Mouse (Mus musculus): ENCODE data around the gene Naaa. TPM values are rescaled to one million over a fixed set of nuclear protein-coding genes. Genes with fewer than 3 reads are reported as not detected.

Gene Naaa
- polyA plus RNA-seq (2014; fragmentation: Nextera tagmentation; extraction: Ambion mirVana) = 4.7 and 6.0 TPM in 2 replicates

GRCm38 (mm10) chr5:92277437-92278394 lies at the start of gene Naaa:
Gene Naaa, minus strand, starts transcription at chr5:92278170.
- peak within 1 kb of the TSS; percentile 61 for H3K4me3 ChIP-seq (ENCODE audit: low read depth, low read length)
- H3K27me3 ChIP-seq (replicated peaks; ENCODE audit: control insufficient read depth, insufficient read depth, low read length) = peaks cover 10% of the 10 kb centered on the region; the same call in 1 of the 2 replicates
- H3K27ac ChIP-seq (ENCODE audit: low read depth, low read length) = no peak within 1 kb of the TSS
- peak within 1 kb of the TSS; percentile 97 for H3K4me2 ChIP-seq
- no peaks in the 10 kb centered on the region for H3K36me3 ChIP-seq (ENCODE audit: control insufficient read depth, insufficient read depth, low read length)
- H3K9me3 ChIP-seq (ENCODE audit: control insufficient read depth, low read length) = no peaks in the 10 kb centered on the region
- WGBS = 2% methylated on average over 54 of the region's 54 CpGs
- DNase-seq (ENCODE audit: low spot score) (peak; percentile 85), ATAC-seq (replicated peaks; ENCODE audit: low FRiP score) (peak; percentile 92)
- peak within 1 kb of the TSS; percentile 62 for H3K9ac ChIP-seq (ENCODE audit: low read depth, low read length)
- H3K4me1 ChIP-seq (replicated peaks; ENCODE audit: control insufficient read depth, insufficient read depth, low read length) = peaks cover 11% of the 10 kb centered on the region

GRCm38 (mm10) chr5:92327367-92327766 lies 49.4 kb upstream of the Naaa start:
- Histone ChIP-seq H3K4me3 (ENCODE audit: low read depth, low read length) (no peak overlapping the region), H3K36me3 (ENCODE audit: control insufficient read depth, insufficient read depth, low read length) (no peaks in the 10 kb centered on the region)
- 36% methylated on average over 6 of the region's 6 CpGs for WGBS

GRCm38 (mm10) chr5:92323264-92323663 lies 45.3 kb upstream of the Naaa start:
- ATAC-seq (replicated peaks; ENCODE audit: low FRiP score) (no peak), DNase-seq (ENCODE audit: low spot score) (no peak)
- H3K4me1 ChIP-seq (replicated peaks; ENCODE audit: control insufficient read depth, insufficient read depth, low read length) = no peaks in the 10 kb centered on the region
- no peaks in the 10 kb centered on the region for H3K9me3 ChIP-seq (ENCODE audit: control insufficient read depth, low read length)
- no peaks in the 10 kb centered on the region for H3K36me3 ChIP-seq (ENCODE audit: control insufficient read depth, insufficient read depth, low read length)
- no peak overlapping the region for H3K4me3 ChIP-seq (ENCODE audit: low read depth, low read length)
- no peak overlapping the region for H3K27ac ChIP-seq (ENCODE audit: low read depth, low read length)
- no peak overlapping the region for H3K4me2 ChIP-seq
- H3K27me3 ChIP-seq (replicated peaks; ENCODE audit: control insufficient read depth, insufficient read depth, low read length) = no peaks in the 10 kb centered on the region
- H3K9ac ChIP-seq (ENCODE audit: low read depth, low read length) = no peak overlapping the region
- 71% methylated on average over 5 of the region's 5 CpGs for WGBS

More at GRCm38 (mm10) chr5:92327367-92327766, 49.4 kb upstream of the Naaa start:
- ATAC-seq (replicated peaks; ENCODE audit: low FRiP score) (no peak), DNase-seq (ENCODE audit: low spot score) (no peak)
- Histone ChIP-seq H3K4me2 (no peak overlapping the region), H3K4me1 (replicated peaks; ENCODE audit: control insufficient read depth, insufficient read depth, low read length) (no peaks in the 10 kb centered on the region), H3K9me3 (ENCODE audit: control insufficient read depth, low read length) (no peaks in the 10 kb centered on the region), H3K27ac (ENCODE audit: low read depth, low read length) (no peak overlapping the region), H3K9ac (ENCODE audit: low read depth, low read length) (no peak overlapping the region), H3K27me3 (replicated peaks; ENCODE audit: control insufficient read depth, insufficient read depth, low read length) (no peaks in the 10 kb centered on the region)

DNA sequence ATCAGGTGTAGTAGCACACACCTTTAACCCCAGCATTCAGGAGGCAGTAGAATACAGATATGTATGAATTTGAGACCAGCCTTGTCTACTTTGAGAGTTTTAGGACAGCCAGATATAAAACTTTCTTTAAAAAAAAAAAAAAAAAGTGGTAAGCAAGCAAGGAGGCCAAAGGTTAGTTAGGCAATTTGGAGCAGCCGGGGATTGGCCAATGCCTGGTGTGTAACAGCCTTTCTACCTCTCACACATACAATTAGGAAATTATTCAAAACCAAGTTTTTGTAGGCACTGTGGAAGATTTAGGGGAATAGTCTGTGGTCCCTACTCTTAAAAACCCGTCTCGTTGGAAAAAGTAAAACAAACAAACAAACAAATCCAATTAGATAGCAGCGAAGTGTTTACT lies 44.6 kb upstream of the Naaa start:
- H3K4me1 ChIP-seq (replicated peaks; ENCODE audit: control insufficient read depth, insufficient read depth, low read length) = no peaks in the 10 kb centered on the region
- no peaks in the 10 kb centered on the region for H3K27me3 ChIP-seq (replicated peaks; ENCODE audit: control insufficient read depth, insufficient read depth, low read length)
- no peaks in the 10 kb centered on the region for H3K9me3 ChIP-seq (ENCODE audit: control insufficient read depth, low read length)
- no peak overlapping the region for H3K9ac ChIP-seq (ENCODE audit: low read depth, low read length)
- H3K4me2 ChIP-seq = no peak overlapping the region
- 80% methylated on average over 4 of the region's 4 CpGs for WGBS
- ATAC-seq (replicated peaks; ENCODE audit: low FRiP score) = no peak
- no peak for DNase-seq (ENCODE audit: low spot score)
- H3K27ac ChIP-seq (ENCODE audit: low read depth, low read length) = no peak overlapping the region
- H3K36me3 ChIP-seq (ENCODE audit: control insufficient read depth, insufficient read depth, low read length) = no peaks in the 10 kb centered on the region
- H3K4me3 ChIP-seq (ENCODE audit: low read depth, low read length) = no peak overlapping the region

- no peaks in the 10 kb centered on the region for H3K9me3 ChIP-seq (ENCODE audit: control insufficient read depth, low read length)
- no peak for ATAC-seq (replicated peaks; ENCODE audit: low FRiP score)
- no peaks in the 10 kb centered on the region for H3K27me3 ChIP-seq (replicated peaks; ENCODE audit: control insufficient read depth, insufficient read depth, low read length)
- no peak overlapping the region for H3K4me3 ChIP-seq (ENCODE audit: low read depth, low read length)
- DNase-seq (ENCODE audit: low spot score) = no peak
- no peak overlapping the region for H3K27ac ChIP-seq (ENCODE audit: low read depth, low read length)
- no peaks in the 10 kb centered on the region for H3K4me1 ChIP-seq (replicated peaks; ENCODE audit: control insufficient read depth, insufficient read depth, low read length)
- no peak overlapping the region for H3K9ac ChIP-seq (ENCODE audit: low read depth, low read length)
- H3K4me2 ChIP-seq = no peak overlapping the region
- no peaks in the 10 kb centered on the region for H3K36me3 ChIP-seq (ENCODE audit: control insufficient read depth, insufficient read depth, low read length)
- whole genome bisulfite sequencing = 70% methylated on average over 8 of the region's 8 CpGs
Observed at GRCm38 (mm10) chr5:92321631-92322400, 43.8 kb upstream of the Naaa start.

GRCm38 (mm10) chr5:92318596-92318995 lies 40.6 kb upstream of the Naaa start:
- WGBS = 82% methylated on average over 14 of the region's 14 CpGs
- DNase-seq (ENCODE audit: low spot score) (no peak), ATAC-seq (replicated peaks; ENCODE audit: low FRiP score) (no peak)
- Histone ChIP-seq H3K9ac (ENCODE audit: low read depth, low read length) (no peak overlapping the region), H3K27me3 (replicated peaks; ENCODE audit: control insufficient read depth, insufficient read depth, low read length) (no peaks in the 10 kb centered on the region), H3K36me3 (ENCODE audit: control insufficient read depth, insufficient read depth, low read length) (no peaks in the 10 kb centered on the region), H3K27ac (ENCODE audit: low read depth, low read length) (no peak overlapping the region), H3K4me1 (replicated peaks; ENCODE audit: control insufficient read depth, insufficient read depth, low read length) (no peaks in the 10 kb centered on the region), H3K9me3 (ENCODE audit: control insufficient read depth, low read length) (no peaks in the 10 kb centered on the region), H3K4me3 (ENCODE audit: low read depth, low read length) (no peak overlapping the region), H3K4me2 (no peak overlapping the region)

- ATAC-seq (replicated peaks; ENCODE audit: low FRiP score) = peak; percentile 71
- Histone ChIP-seq H3K4me2 (no peak overlapping the region), H3K4me3 (ENCODE audit: low read depth, low read length) (no peak overlapping the region), H3K36me3 (ENCODE audit: control insufficient read depth, insufficient read depth, low read length) (no peaks in the 10 kb centered on the region), H3K27ac (ENCODE audit: low read depth, low read length) (no peak overlapping the region), H3K27me3 (replicated peaks; ENCODE audit: control insufficient read depth, insufficient read depth, low read length) (no peaks in the 10 kb centered on the region), H3K9me3 (ENCODE audit: control insufficient read depth, low read length) (no peaks in the 10 kb centered on the region), H3K9ac (ENCODE audit: low read depth, low read length) (no peak overlapping the region), H3K4me1 (replicated peaks; ENCODE audit: control insufficient read depth, insufficient read depth, low read length) (no peaks in the 10 kb centered on the region)
- WGBS = 67% methylated on average over 7 of the region's 7 CpGs
- DNase-seq (ENCODE audit: low spot score) = no peak
Observed at GRCm38 (mm10) chr5:92318119-92318518, 40.1 kb upstream of the Naaa start.

DNA sequence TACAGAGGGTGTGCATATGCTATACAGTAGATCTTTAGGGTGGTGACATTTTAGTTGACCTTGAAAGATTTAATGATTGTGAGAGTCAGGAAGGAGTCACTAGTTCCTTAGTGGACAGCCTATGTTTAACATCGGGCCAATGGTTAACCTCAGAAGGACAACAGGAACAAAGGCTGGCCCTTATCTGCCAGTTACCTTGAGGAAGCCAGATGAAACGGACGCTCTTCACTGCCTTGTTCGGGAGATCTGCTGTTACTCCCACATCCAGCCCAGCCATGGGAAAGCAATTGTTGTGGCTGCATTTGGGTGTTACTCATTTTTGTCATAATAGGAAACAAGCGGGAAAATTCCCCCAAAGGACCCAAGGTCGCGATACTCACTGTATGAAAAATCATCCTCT lies 35.8 kb upstream of the Naaa start:
- Histone ChIP-seq H3K27me3 (replicated peaks; ENCODE audit: control insufficient read depth, insufficient read depth, low read length) (no peaks in the 10 kb centered on the region), H3K4me3 (ENCODE audit: low read depth, low read length) (no peak overlapping the region), H3K4me2 (no peak overlapping the region), H3K36me3 (ENCODE audit: control insufficient read depth, insufficient read depth, low read length) (no peaks in the 10 kb centered on the region), H3K27ac (ENCODE audit: low read depth, low read length) (no peak overlapping the region), H3K9ac (ENCODE audit: low read depth, low read length) (no peak overlapping the region), H3K9me3 (ENCODE audit: control insufficient read depth, low read length) (no peaks in the 10 kb centered on the region), H3K4me1 (replicated peaks; ENCODE audit: control insufficient read depth, insufficient read depth, low read length) (peaks cover 9% of the 10 kb centered on the region; the same call in 1 of the 2 replicates)
- 39% methylated on average over 7 of the region's 7 CpGs for WGBS
- ATAC-seq (replicated peaks; ENCODE audit: low FRiP score) = no peak
- no peak for DNase-seq (ENCODE audit: low spot score)
